Mouse (Mus musculus): ENCODE measurements at regions not wholly inside any gene's neighbourhood (a gene's known extent, or its start where the extent isn't known, plus 50 kb on each side); places are given as distances from the start of the nearest gene placed in this dataset.

DNA sequence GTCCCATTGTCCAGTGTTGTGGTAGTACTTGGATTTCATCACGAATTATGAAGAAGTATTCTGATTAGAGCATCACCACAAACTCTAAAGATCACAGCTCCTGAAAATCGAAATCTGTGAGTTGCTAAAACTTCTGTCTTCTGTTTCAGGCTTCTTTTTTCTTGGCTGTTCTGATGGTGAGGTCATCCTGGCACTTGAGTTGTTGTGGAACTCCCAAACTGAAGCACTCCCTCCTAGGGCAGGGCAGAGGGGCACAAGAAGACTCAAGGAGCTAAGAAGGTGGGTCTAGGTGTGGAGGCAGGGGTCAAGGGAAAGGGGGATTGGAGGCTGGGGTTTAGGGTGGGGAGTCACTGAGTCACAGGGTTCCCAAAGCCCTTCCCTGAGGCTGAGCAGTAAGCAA lies 232.3 kb downstream of the Dact1 start:
- 78% methylated on average over 2 of the region's 2 CpGs for WGBS
- H3K27me3 ChIP-seq (replicated peaks): no peaks in the 10 kb centered on the region
- no peaks in the 10 kb centered on the region for H3K36me3 ChIP-seq
- H3K4me3 ChIP-seq: no peak overlapping the region
- no peaks in the 10 kb centered on the region for H3K9me3 ChIP-seq
- no peak overlapping the region for H3K9ac ChIP-seq
- 0 out of 2 replicates have a peak, but pooled peaks cover 4% of the 10 kb centered on the region for H3K4me1 ChIP-seq
- H3K27ac ChIP-seq: no peak overlapping the region
- no peak overlapping the region for H3K4me2 ChIP-seq (replicated peaks)
- no peak for ATAC-seq (ENCODE audit: low FRiP score, low read depth)

DNA sequence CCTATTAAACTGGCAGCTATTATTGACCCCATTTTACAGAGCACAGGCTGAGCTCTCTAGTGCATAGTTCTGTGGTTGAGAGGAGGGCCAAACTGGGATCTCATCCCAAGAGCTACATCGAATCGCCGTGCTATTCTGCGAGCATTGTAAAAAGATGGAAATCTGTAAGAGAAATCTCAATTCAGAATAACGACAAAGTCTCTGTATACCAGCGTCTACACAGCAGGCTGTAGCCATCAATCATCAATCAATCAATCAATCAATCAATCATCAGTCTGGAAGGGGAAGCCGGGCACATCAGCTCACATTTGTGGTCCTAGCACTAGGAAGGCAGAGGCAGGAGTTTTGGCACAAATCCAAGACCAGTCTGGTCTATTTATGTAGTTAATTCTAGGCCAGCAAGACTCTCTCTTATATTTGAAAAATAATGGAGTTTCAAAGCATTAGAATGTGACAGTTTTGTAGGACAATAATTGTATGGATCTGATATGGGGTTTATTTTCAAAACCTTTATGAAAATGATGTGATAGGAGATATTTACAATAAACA lies 234.0 kb downstream of the Dact1 start:
- WGBS: 73% methylated on average over 7 of the region's 7 CpGs
- Histone ChIP-seq H3K9me3 (no peaks in the 10 kb centered on the region), H3K4me2 (replicated peaks) (no peak overlapping the region), H3K4me3 (no peak overlapping the region), H3K27ac (no peak overlapping the region), H3K36me3 (no peaks in the 10 kb centered on the region), H3K4me1 (0 out of 2 replicates have a peak, but pooled peaks cover 4% of the 10 kb centered on the region), H3K9ac (no peak overlapping the region), H3K27me3 (replicated peaks) (no peaks in the 10 kb centered on the region)
- no peak for ATAC-seq (ENCODE audit: low FRiP score, low read depth)

DNA sequence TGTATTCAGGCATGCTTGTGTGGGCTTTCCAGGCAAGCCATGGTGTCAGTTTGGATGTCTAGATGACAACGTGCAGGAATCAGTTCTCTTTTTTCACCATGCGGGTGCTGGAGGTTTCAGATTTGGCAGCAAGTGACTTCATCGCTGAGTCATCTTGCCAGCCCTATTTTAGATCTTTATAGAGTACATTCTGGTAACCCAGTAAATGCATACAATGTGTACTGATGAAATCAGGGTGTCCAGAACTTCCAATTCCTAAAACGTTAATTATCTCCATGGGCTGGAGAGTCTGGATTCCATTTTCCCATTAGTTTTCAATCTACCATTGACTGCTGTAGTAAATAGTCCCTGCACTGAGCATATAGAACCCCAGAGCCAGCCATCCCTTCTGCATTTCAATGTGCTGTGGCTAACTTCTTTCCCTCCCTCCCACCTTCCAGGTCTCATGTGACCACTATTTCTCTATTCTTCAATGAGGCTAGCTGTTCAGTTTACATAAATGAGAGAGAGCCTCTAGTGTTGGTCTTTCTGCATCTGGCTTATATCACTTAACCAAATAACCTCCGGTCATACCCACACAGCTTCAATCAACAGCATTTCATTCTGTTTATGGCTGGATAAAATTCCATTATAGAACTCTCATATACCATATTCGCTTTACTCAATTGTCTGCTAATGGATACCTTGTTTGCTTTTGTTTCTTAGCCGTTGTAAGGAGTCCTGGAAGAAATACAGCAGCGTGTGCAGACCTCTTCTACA lies 234.9 kb downstream of the Dact1 start:
- 79% methylated on average over 8 of the region's 8 CpGs for WGBS
- no peaks in the 10 kb centered on the region for H3K9me3 ChIP-seq
- ATAC-seq (ENCODE audit: low FRiP score, low read depth): no peak
- 0 out of 2 replicates have a peak, but pooled peaks cover 4% of the 10 kb centered on the region for H3K4me1 ChIP-seq
- H3K4me3 ChIP-seq: no peak overlapping the region
- no peak overlapping the region for H3K9ac ChIP-seq
- no peak overlapping the region for H3K27ac ChIP-seq
- H3K27me3 ChIP-seq (replicated peaks): no peaks in the 10 kb centered on the region
- no peak overlapping the region for H3K4me2 ChIP-seq (replicated peaks)
- H3K36me3 ChIP-seq: no peaks in the 10 kb centered on the region

DNA sequence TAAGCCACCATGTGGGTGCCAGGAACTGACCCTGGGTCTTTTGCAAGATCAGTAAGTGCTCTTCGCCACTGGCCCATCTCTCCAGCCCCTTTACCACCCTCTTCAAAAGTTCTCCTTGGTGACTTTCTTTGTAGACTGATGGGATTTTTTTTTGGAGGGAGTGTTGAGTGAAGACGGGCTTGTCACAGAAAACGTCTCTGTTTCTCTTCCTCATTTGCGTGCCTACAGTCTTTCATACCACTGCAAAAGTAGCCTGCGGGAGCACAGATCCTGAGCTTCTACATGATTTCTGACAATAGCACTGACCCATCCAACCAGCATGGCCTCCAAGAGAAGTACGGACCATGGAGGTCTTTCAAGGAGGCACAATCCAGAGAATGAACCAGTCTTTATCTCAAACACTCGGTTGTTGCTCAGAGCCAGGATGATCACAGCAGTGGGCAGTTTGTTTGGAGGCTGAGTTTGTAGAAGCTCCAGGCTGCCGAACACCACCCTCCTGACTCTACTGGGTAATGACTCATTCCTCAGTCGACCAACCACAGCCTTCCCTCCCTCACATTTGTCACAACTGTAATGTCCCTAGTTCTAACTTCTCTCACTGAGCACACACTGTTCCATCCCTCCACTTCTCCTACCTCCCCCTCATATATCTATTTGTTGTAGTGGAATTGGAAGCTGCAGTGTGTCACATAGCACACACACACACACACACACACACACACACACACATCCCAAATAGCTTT lies 237.0 kb downstream of the Dact1 start:
- Histone ChIP-seq H3K4me3 (no peak overlapping the region), H3K27ac (no peak overlapping the region), H3K9me3 (no peaks in the 10 kb centered on the region), H3K36me3 (no peaks in the 10 kb centered on the region), H3K9ac (no peak overlapping the region), H3K27me3 (replicated peaks) (no peaks in the 10 kb centered on the region), H3K4me2 (replicated peaks) (no peak overlapping the region), H3K4me1 (0 out of 2 replicates have a peak, but pooled peaks cover 4% of the 10 kb centered on the region)
- WGBS: 87% methylated on average over 9 of the region's 9 CpGs
- ATAC-seq (ENCODE audit: low FRiP score, low read depth): no peak

GRCm38 (mm10) chr12:71549336-71549735 lies 239.7 kb downstream of the Dact1 start:
- Histone ChIP-seq H3K4me3 (no peak overlapping the region), H3K9me3 (no peaks in the 10 kb centered on the region), H3K4me2 (replicated peaks) (no peak overlapping the region), H3K27me3 (replicated peaks) (no peaks in the 10 kb centered on the region), H3K27ac (no peak overlapping the region), H3K9ac (no peak overlapping the region), H3K4me1 (no peaks in the 10 kb centered on the region), H3K36me3 (no peaks in the 10 kb centered on the region)
- WGBS: 73% methylated on average over 6 of the region's 6 CpGs
- no peak for ATAC-seq (ENCODE audit: low FRiP score, low read depth)

DNA sequence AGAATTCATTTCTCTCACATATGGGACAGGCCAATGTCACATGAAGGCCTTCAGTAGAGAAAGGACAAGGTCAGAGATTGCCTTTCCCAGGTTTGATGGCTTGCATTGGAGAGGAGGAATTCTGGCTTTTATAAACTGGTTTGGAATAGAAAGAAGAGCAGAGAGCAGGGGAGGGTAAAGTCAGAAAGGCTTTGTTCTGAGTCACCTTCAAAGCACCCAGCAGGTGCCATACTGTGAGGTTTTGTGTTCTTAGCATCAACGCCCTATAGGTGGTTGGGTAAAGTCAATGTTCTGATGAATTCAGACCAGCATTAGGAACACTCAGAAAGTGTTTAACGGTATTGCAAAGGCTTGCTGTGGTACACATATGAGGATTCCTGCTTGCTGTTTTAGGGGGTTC lies 244.5 kb downstream of the Dact1 start:
- Histone ChIP-seq H3K4me3 (no peak overlapping the region), H3K27ac (no peak overlapping the region), H3K9ac (no peak overlapping the region), H3K4me1 (no peaks in the 10 kb centered on the region), H3K9me3 (no peaks in the 10 kb centered on the region), H3K36me3 (no peaks in the 10 kb centered on the region), H3K4me2 (replicated peaks) (no peak overlapping the region), H3K27me3 (replicated peaks) (no peaks in the 10 kb centered on the region)
- ATAC-seq (ENCODE audit: low FRiP score, low read depth): no peak
- 57% methylated on average over 2 of the region's 2 CpGs for WGBS

DNA sequence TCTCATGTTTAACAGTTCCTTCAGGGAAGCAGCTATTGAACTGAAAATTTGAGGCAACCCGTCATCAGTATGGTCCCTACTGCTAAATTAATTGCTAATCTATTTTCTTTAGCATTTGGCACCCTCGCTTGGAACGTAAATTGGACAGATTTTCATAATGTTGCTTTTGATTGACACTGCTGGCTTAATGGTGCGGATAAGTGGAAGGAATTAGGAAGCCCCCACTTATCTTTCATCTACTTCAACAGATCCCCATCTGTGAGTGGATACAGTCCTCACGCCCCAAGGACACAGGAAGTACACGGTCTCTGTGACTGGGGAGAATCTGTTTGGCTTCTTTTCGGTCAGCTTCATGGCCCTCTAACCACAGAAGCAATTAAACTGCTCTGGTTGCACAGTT lies 251.6 kb downstream of the Dact1 start:
- no peaks in the 10 kb centered on the region for H3K9me3 ChIP-seq
- H3K9ac ChIP-seq: no peak overlapping the region
- 65% methylated on average over 7 of the region's 7 CpGs for WGBS
- H3K27ac ChIP-seq: no peak overlapping the region
- ATAC-seq (ENCODE audit: low FRiP score, low read depth): no peak
- H3K27me3 ChIP-seq (replicated peaks): no peaks in the 10 kb centered on the region
- no peak overlapping the region for H3K4me3 ChIP-seq
- H3K36me3 ChIP-seq: no peaks in the 10 kb centered on the region
- no peak overlapping the region for H3K4me2 ChIP-seq (replicated peaks)
- no peaks in the 10 kb centered on the region; the same call in 1 of the 2 replicates for H3K4me1 ChIP-seq

GRCm38 (mm10) chr12:71561918-71562572 lies 252.4 kb downstream of the Dact1 start:
- Histone ChIP-seq H3K27ac (no peak overlapping the region), H3K9me3 (no peaks in the 10 kb centered on the region), H3K4me2 (replicated peaks) (no peak overlapping the region), H3K4me3 (no peak overlapping the region), H3K4me1 (no peaks in the 10 kb centered on the region; the same call in 1 of the 2 replicates), H3K9ac (no peak overlapping the region), H3K36me3 (no peaks in the 10 kb centered on the region), H3K27me3 (replicated peaks) (no peaks in the 10 kb centered on the region)
- WGBS: 86% methylated on average over 8 of the region's 8 CpGs
- no peak for ATAC-seq (ENCODE audit: low FRiP score, low read depth)

DNA sequence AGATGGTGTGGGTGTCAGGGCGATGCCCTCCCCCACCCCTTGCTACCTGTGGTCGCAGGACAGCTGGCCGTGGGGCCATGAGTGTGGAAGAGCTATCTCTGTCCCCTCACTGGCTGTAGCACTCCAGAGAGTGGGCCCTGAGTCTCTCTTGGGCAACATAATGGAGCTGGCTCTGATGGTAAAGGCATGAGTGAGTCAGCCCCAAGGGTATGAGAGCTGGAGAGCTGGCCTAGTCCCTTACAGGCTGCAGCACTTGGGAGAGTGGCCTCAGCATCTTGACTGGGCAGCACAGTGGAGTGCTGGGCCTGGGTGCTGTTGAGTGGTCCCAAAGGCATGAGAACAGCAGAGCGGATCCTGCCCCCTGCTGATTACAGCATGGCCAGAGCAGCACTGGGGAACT lies 253.5 kb downstream of the Dact1 start:
- WGBS: 86% methylated on average over 4 of the region's 4 CpGs
- Histone ChIP-seq H3K36me3 (no peaks in the 10 kb centered on the region), H3K9me3 (no peaks in the 10 kb centered on the region), H3K4me3 (no peak overlapping the region), H3K4me1 (no peaks in the 10 kb centered on the region; the same call in 1 of the 2 replicates), H3K9ac (no peak overlapping the region), H3K27ac (no peak overlapping the region), H3K27me3 (replicated peaks) (no peaks in the 10 kb centered on the region), H3K4me2 (replicated peaks) (no peak overlapping the region)
- no peak for ATAC-seq (ENCODE audit: low FRiP score, low read depth)

GRCm38 (mm10) chr12:71566371-71566770 lies 256.7 kb downstream of the Dact1 start:
- Histone ChIP-seq H3K4me1 (peaks cover 7% of the 10 kb centered on the region; the same call in 1 of the 2 replicates), H3K9me3 (no peaks in the 10 kb centered on the region), H3K4me3 (no peak overlapping the region), H3K9ac (no peak overlapping the region), H3K27me3 (replicated peaks) (no peaks in the 10 kb centered on the region), H3K4me2 (replicated peaks) (no peak overlapping the region), H3K27ac (no peak overlapping the region), H3K36me3 (no peaks in the 10 kb centered on the region)
- 93% methylated on average over 3 of the region's 3 CpGs for WGBS
- no peak for ATAC-seq (ENCODE audit: low FRiP score, low read depth)

GRCm38 (mm10) chr12:71568251-71568650 lies 258.6 kb downstream of the Dact1 start:
- peaks cover 18% of the 10 kb centered on the region for H3K4me1 ChIP-seq
- WGBS: 76% methylated on average over 5 of the region's 5 CpGs
- H3K27ac ChIP-seq: no peak overlapping the region
- H3K36me3 ChIP-seq: no peaks in the 10 kb centered on the region
- H3K9ac ChIP-seq: no peak overlapping the region
- no peak overlapping the region for H3K4me3 ChIP-seq
- no peak overlapping the region for H3K4me2 ChIP-seq (replicated peaks)
- no peaks in the 10 kb centered on the region for H3K9me3 ChIP-seq
- H3K27me3 ChIP-seq (replicated peaks): no peaks in the 10 kb centered on the region
- ATAC-seq (ENCODE audit: low FRiP score, low read depth): no peak

DNA sequence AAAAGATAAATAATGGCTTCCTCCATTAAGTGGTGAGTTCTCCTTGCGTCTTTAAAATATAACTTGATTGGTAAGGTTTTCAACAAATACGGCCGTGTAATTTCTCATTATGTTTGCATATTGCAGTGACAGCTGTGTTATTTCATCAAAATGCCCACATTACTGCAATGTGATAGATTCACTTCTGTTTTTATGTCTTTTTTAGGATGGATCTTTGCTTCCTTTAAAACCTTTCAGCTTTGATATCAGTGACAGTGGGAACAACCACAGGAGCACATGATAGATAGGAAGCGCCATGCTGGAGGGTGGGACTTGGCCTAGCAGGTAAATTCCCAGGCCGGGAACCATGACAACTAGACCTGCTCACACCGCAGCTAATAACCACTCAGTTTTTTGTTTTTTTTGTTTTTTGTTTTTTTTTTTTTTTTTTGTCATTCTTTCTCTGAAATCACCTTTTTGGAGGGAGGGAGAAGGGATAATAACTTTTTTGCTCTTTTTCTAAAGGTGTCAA lies 259.3 kb downstream of the Dact1 start:
- WGBS: 79% methylated on average over 6 of the region's 6 CpGs

More for the DNA sequence above, 259.3 kb downstream of the Dact1 start:
- no peak overlapping the region for H3K4me3 ChIP-seq
- no peaks in the 10 kb centered on the region for H3K9me3 ChIP-seq
- H3K36me3 ChIP-seq: no peaks in the 10 kb centered on the region
- no peak overlapping the region for H3K4me2 ChIP-seq (replicated peaks)
- H3K4me1 ChIP-seq: peaks cover 18% of the 10 kb centered on the region
- no peak overlapping the region for H3K27ac ChIP-seq
- ATAC-seq (ENCODE audit: low FRiP score, low read depth): no peak
- no peak overlapping the region for H3K9ac ChIP-seq
- no peaks in the 10 kb centered on the region for H3K27me3 ChIP-seq (replicated peaks)
